Comparison of ENCODE assay signal across 20 mouse cellular contexts in genomic region chr13:60257878-60258277, GRCm38 (mm10).
DNase-seq lines count a peak whose midpoint lies in the region; ATAC-seq lines count a peak whose summit lies in the region.
"Had no signal": no experiment of that assay in that cellular context is flagged by ENCODE, and none has a peak within 500 bp of the region (broad histone marks: within the 10 kb centered on the region; RNA-seq: fewer than 3 reads in every experiment).

No protein-coding gene starts in this region.

- peak; percentile 39 for DNase-seq in kidney, adult 11 months
- DNase-seq in kidney, adult 18-20 months: no peak
- peak; percentile 49 for DNase-seq in embryo, embryonic 11 days
- no peak for DNase-seq in gastrocnemius, postnatal 36 days
- no peak for DNase-seq in layer of hippocampus, adult 9-10 months (ENCODE audit: low spot score)
- DNase-seq: cerebellum, adult 2 months; cerebellum, postnatal 36 days; gastrocnemius, postnatal 10 days; lung, adult 2 months; lung, postnatal 4 days; retina, postnatal 1 day had no signal

- H3K36me3 ChIP-seq in kidney, embryonic 14.5 days (ENCODE audit: control insufficient read depth, insufficient read depth, low read length): no peaks in the 10 kb centered on the region
- H3K36me3 ChIP-seq in limb, embryonic 12.5 days: no peaks in the 10 kb centered on the region
- H3K36me3 ChIP-seq: forebrain, embryonic 12.5 days; hindbrain, embryonic 10.5 days; liver, embryonic 12.5 days had no signal

- no peak overlapping the region for H3K4me3 ChIP-seq in kidney, embryonic 14.5 days (ENCODE audit: low read length)
- H3K4me3 ChIP-seq in limb, embryonic 12.5 days (replicated peaks): no peak overlapping the region
- H3K4me3 ChIP-seq: forebrain, embryonic 12.5 days; hindbrain, embryonic 10.5 days; liver, embryonic 12.5 days had no signal

- no peak overlapping the region for H3K9ac ChIP-seq in kidney, embryonic 14.5 days (ENCODE audit: low read depth, low read length)
- H3K9ac ChIP-seq in limb, embryonic 12.5 days (replicated peaks): no peak overlapping the region
- H3K9ac ChIP-seq: forebrain, embryonic 12.5 days; liver, embryonic 12.5 days had no signal

- peak overlapping the region; percentile 20; the same call in 1 of the 2 replicates for H3K27ac ChIP-seq in kidney, embryonic 14.5 days (ENCODE audit: low read depth, low read length)
- peak overlapping the region; percentile 2; the same call in 1 of the 2 replicates for H3K27ac ChIP-seq in limb, embryonic 12.5 days
- H3K27ac ChIP-seq: forebrain, embryonic 12.5 days; hindbrain, postnatal 0 days; liver, embryonic 12.5 days; stomach, postnatal 0 days had no signal

- WGBS in kidney, embryonic 14.5 days: 23% methylated on average over 3 of the region's 3 CpGs
- WGBS in limb, embryonic 12.5 days: 38% methylated on average over 3 of the region's 3 CpGs

- ATAC-seq in kidney, embryonic 14.5 days (ENCODE audit: low FRiP score, low TSS enrichment): no peak
- ATAC-seq in limb, embryonic 12.5 days (ENCODE audit: insufficient number of reproducible peaks, insufficient read depth, low FRiP score, low TSS enrichment, low read depth): no peak
- ATAC-seq: hindbrain, postnatal 0 days; intestine, postnatal 0 days; liver, embryonic 12.5 days; Patski had no signal

- H3K9me3 ChIP-seq in kidney, embryonic 14.5 days (ENCODE audit: control insufficient read depth, low read length): no peaks in the 10 kb centered on the region
- H3K9me3 ChIP-seq in limb, embryonic 12.5 days: no peaks in the 10 kb centered on the region
- H3K9me3 ChIP-seq: forebrain, embryonic 12.5 days; hindbrain, embryonic 10.5 days; liver, embryonic 12.5 days had no signal

- peaks cover 33% of the 10 kb centered on the region; the same call in 1 of the 2 replicates for H3K4me1 ChIP-seq in kidney, embryonic 14.5 days (ENCODE audit: control insufficient read depth, insufficient read depth, low read length)
- H3K4me1 ChIP-seq in limb, embryonic 12.5 days (replicated peaks): peaks cover 51% of the 10 kb centered on the region
- H3K4me1 ChIP-seq: liver, embryonic 12.5 days had no signal

- H3K4me2 ChIP-seq in kidney, embryonic 14.5 days (replicated peaks; ENCODE audit: low read depth, low read length): no peak overlapping the region
- no peak overlapping the region for H3K4me2 ChIP-seq in limb, embryonic 12.5 days
- H3K4me2 ChIP-seq: forebrain, embryonic 12.5 days; liver, embryonic 12.5 days had no signal

- no peaks in the 10 kb centered on the region for H3K27me3 ChIP-seq in kidney, embryonic 14.5 days (ENCODE audit: control insufficient read depth, insufficient read depth, low read length)
- H3K27me3 ChIP-seq in limb, embryonic 12.5 days: no peaks in the 10 kb centered on the region
- H3K27me3 ChIP-seq: forebrain, embryonic 12.5 days; liver, embryonic 12.5 days; Patski had no signal

- intact Hi-C loops in gastrocnemius, postnatal 36 days (cut with DNase I): no loop called here

Comparison
In these comparisons a context has a peak if more than half of its experiments do, and no peak if none do; other contexts are left out.
1. DNase-seq: peak in kidney, adult 11 months (single experiment) and embryo, embryonic 11 days (single experiment); none in kidney, adult 18-20 months (single experiment), gastrocnemius, postnatal 36 days (0 of 2) and layer of hippocampus, adult 9-10 months (single experiment).